ENCODE assay signal across 8 mouse cellular contexts in genomic region chr7:138940256-138940611, GRCm38 (mm10). TPM values are rescaled to one million over a fixed set of nuclear protein-coding genes. Genes with fewer than 3 reads are reported as not detected.
DNase-seq lines count a peak whose midpoint lies in the region; ATAC-seq and TF ChIP-seq lines count a peak whose summit lies in the region.

No protein-coding gene starts in this region.

- H3K4me1 ChIP-seq in forebrain, embryonic 14.5 days (ENCODE audit: control insufficient read depth, insufficient read depth, low read length): no peaks in the 10 kb centered on the region; the same call in 1 of the 2 replicates
- H3K4me1 ChIP-seq in liver, embryonic 15.5 days (replicated peaks): 0 out of 2 replicates have a peak, but pooled peaks cover 8% of the 10 kb centered on the region

- peak overlapping the region; percentile 57 for H3K9ac ChIP-seq in forebrain, embryonic 14.5 days (ENCODE audit: low read length)
- no peak overlapping the region for H3K9ac ChIP-seq in liver, embryonic 15.5 days

- H3K4me3 ChIP-seq in gastrocnemius, adult 2 months: peak overlapping the region; percentile 64
- H3K4me3 ChIP-seq in forebrain, embryonic 14.5 days (ENCODE audit: low read depth, low read length): peak overlapping the region; percentile 38
- H3K4me3 ChIP-seq in liver, embryonic 15.5 days (replicated peaks): 0 out of 2 replicates have a peak overlapping the region, but pooled peaks have one; percentile 15

- WGBS in forebrain, embryonic 14.5 days: 4% methylated on average over 17 of the region's 17 CpGs
- WGBS in liver, embryonic 15.5 days (ENCODE audit: insufficient replicate concordance): 2% methylated on average over 17 of the region's 17 CpGs

- no peak for TF ChIP-seq CTCF in gastrocnemius, adult 2 months (IDR thresholded peaks at IDR 0.05)
- TF ChIP-seq CTCF in brain, embryonic 14.5 days (IDR thresholded peaks at IDR 0.05; ENCODE audit: borderline replicate concordance, extremely low read depth, insufficient read depth, insufficient read length): no peak

- H3K4me2 ChIP-seq in forebrain, embryonic 14.5 days (ENCODE audit: low read length): peak overlapping the region; percentile 72
- H3K4me2 ChIP-seq in liver, embryonic 15.5 days: peak overlapping the region; percentile 39

- no peak for DNase-seq in gastrocnemius, adult 2 months
- DNase-seq in gastrocnemius, adult 8-10 months (ENCODE audit: low spot score in 2 of 2): no peak
- peak; percentile 59 for DNase-seq in brain, embryonic 14.5 days (ENCODE audit: low read depth)
- peak; percentile 61 for DNase-seq in forebrain, embryonic 14.5 days (ENCODE audit: low spot score)
- DNase-seq in kidney, postnatal 4 days: peak; percentile 20 to 31
- DNase-seq in right cerebral cortex, postnatal 36 days (ENCODE audit: low spot score in 2 of 2): peak; percentile 67 to 69
- no peak for DNase-seq in urinary bladder, postnatal 14 days (ENCODE audit: low spot score)

- no peak for TF ChIP-seq POLR2A in brain, embryonic 14.5 days (IDR thresholded peaks at IDR 0.05; ENCODE audit: borderline replicate concordance, extremely low read depth, insufficient read depth, insufficient read length, poor library complexity, severe bottlenecking)

- 0 out of 2 replicates have a peak, but pooled peaks cover 2% of the 10 kb centered on the region for H3K9me3 ChIP-seq in forebrain, embryonic 14.5 days (replicated peaks; ENCODE audit: control insufficient read depth, low read length)
- H3K9me3 ChIP-seq in liver, embryonic 15.5 days (replicated peaks): no peaks in the 10 kb centered on the region

- intact Hi-C loops in gastrocnemius, adult 2 months (cut with DNase I): no loop called here

- peak; percentile 37; the same call in 1 of the 2 replicates for ATAC-seq in forebrain, embryonic 14.5 days
- no peak for ATAC-seq in liver, embryonic 15.5 days (ENCODE audit: insufficient read depth)

- H3K27me3 ChIP-seq in forebrain, embryonic 14.5 days (replicated peaks; ENCODE audit: control insufficient read depth, insufficient read depth, low read length): peaks cover 47% of the 10 kb centered on the region
- H3K27me3 ChIP-seq in liver, embryonic 15.5 days: peaks cover 73% of the 10 kb centered on the region

- no peaks in the 10 kb centered on the region for H3K36me3 ChIP-seq in forebrain, embryonic 14.5 days (ENCODE audit: control insufficient read depth, insufficient read depth, low read length)
- H3K36me3 ChIP-seq in liver, embryonic 15.5 days (replicated peaks): no peaks in the 10 kb centered on the region

- no peak overlapping the region for H3K27ac ChIP-seq in gastrocnemius, adult 2 months
- no peak overlapping the region for H3K27ac ChIP-seq in forebrain, embryonic 14.5 days (ENCODE audit: low read depth, low read length)
- H3K27ac ChIP-seq in liver, embryonic 15.5 days (replicated peaks): no peak overlapping the region

RNA-seq across cellular contexts. Expression of gene Jakmip3, which starts 0.3 kb away (rescaled TPM):
- total RNA-seq in gastrocnemius, adult 2 months (2021): under 1 TPM; 0.15 to 0.28 TPM
- total RNA-seq in gastrocnemius, adult 8-10 months (2022): under 1 TPM in 3 of 4 experiments, not detected in 1; 0.10 to 0.17 (median 0.13) TPM
- 6.2 and 9.9 TPM in 2 replicates for polyA plus RNA-seq in brain, embryonic 14.5 days (2012; rRNA removed)
- 2.4 and 4.9 TPM in 2 replicates for polyA plus RNA-seq in forebrain, embryonic 14.5 days (2014; fragmentation: Nextera tagmentation; extraction: Ambion mirVana)
- not detected in 2 replicates for polyA plus RNA-seq in liver, embryonic 15.5 days (2015; fragmentation: Nextera tagmentation; extraction: Ambion mirVana)

RNA-seq across cellular contexts. Expression of gene Bnip3, which starts 30.9 kb away (rescaled TPM):
- 100 to 1,000 TPM; 269 to 303 TPM for total RNA-seq in gastrocnemius, adult 2 months (2021)
- total RNA-seq in gastrocnemius, adult 8-10 months (2022): 100 to 1,000 TPM; 219 to 283 (median 248) TPM
- polyA plus RNA-seq in brain, embryonic 14.5 days (2012; rRNA removed): 35.1 and 35.5 TPM in 2 replicates
- polyA plus RNA-seq in forebrain, embryonic 14.5 days (2014; fragmentation: Nextera tagmentation; extraction: Ambion mirVana): 84.9 and 89.1 TPM in 2 replicates
- 119 and 126 TPM in 2 replicates for polyA plus RNA-seq in liver, embryonic 15.5 days (2015; fragmentation: Nextera tagmentation; extraction: Ambion mirVana)

Comparison
In these comparisons a context has a peak if more than half of its experiments do, and no peak if none do; other contexts are left out.
1. DNase-seq: peak in brain, embryonic 14.5 days (single experiment), forebrain, embryonic 14.5 days (single experiment), kidney, postnatal 4 days (2 of 2) and right cerebral cortex, postnatal 36 days (2 of 2); none in gastrocnemius, adult 2 months (single experiment), gastrocnemius, adult 8-10 months (0 of 2) and urinary bladder, postnatal 14 days (single experiment).
2. Peak in every context shown above with its lines, with median percentiles within 50 percentile points of each other: H3K4me3 ChIP-seq.